Mouse (Mus musculus): Measurements from ENCODE around the gene Ociad1.
"Not testable (repeated sequence)": the region's sequence is repeated elsewhere in the genome, so short reads cannot be mapped to it uniquely, and the experiment has no call there.

Ociad1 gene

GRCm38 (mm10) chr5:73286603-73287002 is 6.0 kb upstream of the Ociad1 start:
- DNase-seq, result no peak

DNA sequence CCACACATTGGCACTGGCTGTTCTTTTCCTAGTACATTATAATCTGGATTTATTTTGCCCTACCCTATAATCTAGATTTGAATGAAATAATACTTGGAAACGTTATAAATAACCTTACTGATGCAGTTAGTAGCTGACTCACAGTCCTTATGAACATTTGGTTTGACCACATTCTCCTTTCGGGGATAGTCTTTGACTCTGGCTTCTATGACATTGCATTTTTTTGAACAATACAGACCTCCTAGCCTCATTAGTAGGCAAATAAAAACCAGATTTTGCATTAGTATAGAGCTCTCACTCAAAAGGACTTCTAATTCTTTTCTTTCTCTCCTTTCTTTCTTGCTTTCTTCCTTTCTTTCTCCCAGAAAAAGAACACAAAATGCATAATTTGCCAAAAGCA is 2.7 kb upstream of the Ociad1 start:
- no peak for DNase-seq

- DNase-seq, result no peak
Measured at GRCm38 (mm10) chr5:73293458-73293827, 859 bp downstream of the Ociad1 start.

DNA sequence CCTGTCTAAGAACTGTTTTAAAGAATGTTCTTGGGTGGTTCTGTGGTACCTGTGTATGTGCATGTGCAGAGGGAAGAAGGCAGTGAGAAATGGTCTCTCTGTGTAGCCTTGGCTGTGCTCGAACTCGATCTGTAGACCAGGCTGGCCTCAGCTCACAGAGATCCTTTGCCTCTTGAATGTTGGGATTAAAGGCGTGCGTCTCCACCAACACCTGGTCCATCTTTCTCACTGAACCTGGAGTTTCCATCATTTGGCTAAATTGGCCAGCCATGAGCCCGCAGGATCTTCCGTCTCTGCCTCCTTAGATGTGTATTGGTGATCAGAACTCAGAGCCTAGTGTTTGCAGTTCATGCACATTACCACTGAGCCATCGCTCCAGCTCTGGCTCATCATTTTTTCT is 2.4 kb downstream of the Ociad1 start:
- no peak for DNase-seq

- DNase-seq, result no peak
Measured at GRCm38 (mm10) chr5:73295916-73296315, 3.3 kb downstream of the Ociad1 start.

- DNase-seq, result no peak
Measured at GRCm38 (mm10) chr5:73301601-73302307, 9.2 kb downstream of the Ociad1 start.

DNA sequence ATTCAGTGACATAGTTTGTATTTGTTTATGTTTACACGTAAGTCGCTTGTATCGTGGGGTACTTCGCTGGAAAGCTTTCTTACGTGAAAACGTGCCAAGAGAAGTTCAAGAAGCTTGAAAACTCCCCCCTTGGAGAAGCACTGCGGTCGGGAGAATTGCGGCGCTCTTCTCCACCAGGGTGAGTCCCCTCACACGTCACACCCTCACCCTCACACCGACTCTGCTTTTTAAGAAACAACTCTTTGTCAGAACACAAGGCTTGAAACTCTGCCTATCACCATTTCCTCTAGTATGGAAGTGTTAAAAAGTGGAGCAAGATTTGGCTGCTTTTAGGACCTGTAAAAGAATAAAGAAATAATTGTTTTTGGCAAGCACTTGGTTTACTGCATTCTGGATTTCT is 11.9 kb downstream of the Ociad1 start:
- DNase-seq, result no peak

GRCm38 (mm10) chr5:73306486-73306885 is 13.9 kb downstream of the Ociad1 start:
- no peak for DNase-seq

DNA sequence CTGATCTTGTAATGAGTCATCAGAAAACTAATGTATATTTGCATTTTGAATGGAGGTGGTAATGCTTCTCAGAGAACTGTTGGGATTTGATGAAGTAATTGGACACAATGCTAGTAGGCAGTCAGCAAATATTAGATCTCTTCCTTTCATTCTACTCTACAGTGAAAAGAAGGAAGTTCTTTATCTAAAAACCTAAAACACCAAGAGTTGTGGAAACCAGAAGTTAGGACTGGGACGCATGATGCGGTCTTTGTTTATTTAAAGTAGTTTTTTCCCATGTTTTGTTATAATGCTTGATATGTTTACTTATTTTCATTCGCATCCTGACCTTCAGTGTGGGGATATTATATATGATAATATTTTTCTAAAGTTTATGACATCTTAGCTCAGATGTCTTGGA is 14.7 kb downstream of the Ociad1 start:
- no peak for DNase-seq

DNA sequence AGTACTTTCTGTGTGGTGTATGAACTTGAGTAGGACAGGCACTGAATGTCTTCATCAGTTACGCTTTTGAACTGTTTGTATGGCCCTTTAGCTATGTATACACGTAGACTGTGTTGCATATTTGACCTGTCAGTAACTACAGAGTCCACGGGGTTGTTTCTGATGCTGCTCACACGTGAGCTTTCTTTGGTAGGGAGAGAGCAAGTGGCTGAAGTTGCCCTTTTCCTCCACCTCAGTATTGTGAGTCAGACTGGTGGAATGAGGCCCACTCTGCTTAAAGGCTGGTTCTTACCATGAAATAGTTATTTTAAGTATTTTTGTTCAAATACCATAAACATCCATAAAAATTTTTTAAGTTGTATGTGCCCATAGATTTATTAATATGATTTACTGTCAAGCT is 16.9 kb downstream of the Ociad1 start:
- no peak for DNase-seq

DNA sequence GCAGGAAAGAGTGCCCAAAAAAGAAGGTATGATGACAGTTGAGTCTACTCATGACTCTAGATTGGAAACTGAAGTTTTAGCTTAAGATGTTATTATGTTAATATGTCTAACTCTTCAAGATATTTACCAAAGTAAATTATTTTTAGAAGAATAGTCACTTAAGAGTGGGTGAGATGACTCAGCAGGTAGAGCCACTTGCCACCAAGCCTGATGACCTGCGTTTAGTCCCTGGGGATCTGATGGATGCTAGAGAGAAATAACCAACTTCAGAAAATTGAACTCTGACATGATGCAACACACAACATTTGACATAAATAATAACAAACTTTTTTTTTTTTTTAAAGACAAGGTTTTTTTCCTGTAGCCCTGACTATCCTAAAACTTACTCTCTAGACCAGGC is 17.8 kb downstream of the Ociad1 start:
- DNase-seq, result no peak

DNA sequence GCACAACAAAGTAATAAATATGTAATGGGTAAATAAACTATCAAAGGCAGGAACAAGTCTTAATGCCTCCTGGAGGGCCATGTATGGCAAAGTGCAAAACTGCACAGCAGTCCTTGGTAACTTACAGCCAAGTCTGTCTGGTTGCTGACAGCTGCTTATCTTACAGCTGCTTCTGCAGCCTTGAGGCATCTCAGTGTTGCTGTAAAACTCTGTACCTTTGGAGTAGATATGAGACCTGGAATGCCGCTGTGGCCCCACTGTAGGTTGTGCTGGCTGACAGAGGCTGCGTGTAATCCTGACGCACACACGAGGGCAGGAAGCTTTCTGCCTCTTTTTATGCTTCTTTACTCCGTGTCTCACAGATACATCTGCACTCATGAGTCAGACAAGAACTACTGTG is 18.9 kb downstream of the Ociad1 start:
- DNase-seq, result no peak

DNA sequence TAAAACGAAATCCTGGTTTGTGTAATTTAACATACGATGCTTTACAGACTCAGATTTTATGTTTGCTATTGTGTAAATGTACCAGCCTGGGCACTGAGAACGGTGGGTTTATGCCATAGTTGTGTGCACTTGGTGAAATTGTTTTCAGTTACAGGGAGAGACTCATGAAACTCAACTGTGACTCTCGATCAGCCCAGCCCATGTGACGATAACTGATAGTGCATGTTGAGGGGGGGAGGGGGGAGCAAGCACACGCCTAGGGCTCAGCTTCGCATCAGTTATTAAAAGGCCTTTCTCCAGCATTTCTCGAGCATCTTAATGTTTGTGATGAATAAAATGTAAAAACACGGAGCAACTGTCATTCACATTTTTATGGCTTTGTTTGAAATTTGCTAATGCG is 21.0 kb downstream of the Ociad1 start:
- DNase-seq, result no peak

DNA sequence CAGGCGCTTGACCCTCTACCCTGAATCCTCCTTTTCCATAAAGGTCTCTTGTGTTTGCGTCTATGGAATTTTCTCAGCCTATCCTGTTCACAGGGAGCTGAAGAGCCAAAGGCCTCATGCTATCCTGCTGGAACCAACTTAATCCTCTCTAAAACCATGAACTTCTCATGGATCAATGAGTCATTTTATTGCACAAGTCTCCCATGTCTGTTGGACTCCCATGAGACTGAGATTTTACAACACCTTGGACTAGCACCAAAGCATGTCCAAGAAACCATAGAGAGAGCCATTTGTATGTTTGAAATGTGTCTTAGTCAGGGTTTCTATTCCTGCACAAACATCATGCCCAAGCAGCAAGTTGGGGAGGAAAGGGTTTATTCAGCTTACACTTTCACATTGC is 22.1 kb downstream of the Ociad1 start:
- no peak for DNase-seq

- DNase-seq, result no peak
Measured at GRCm38 (mm10) chr5:73319306-73319705, 26.7 kb downstream of the Ociad1 start.

- not testable (repeated sequence) for DNase-seq
Measured at GRCm38 (mm10) chr5:73322684-73323083, 30.1 kb downstream of the Ociad1 start.

DNA sequence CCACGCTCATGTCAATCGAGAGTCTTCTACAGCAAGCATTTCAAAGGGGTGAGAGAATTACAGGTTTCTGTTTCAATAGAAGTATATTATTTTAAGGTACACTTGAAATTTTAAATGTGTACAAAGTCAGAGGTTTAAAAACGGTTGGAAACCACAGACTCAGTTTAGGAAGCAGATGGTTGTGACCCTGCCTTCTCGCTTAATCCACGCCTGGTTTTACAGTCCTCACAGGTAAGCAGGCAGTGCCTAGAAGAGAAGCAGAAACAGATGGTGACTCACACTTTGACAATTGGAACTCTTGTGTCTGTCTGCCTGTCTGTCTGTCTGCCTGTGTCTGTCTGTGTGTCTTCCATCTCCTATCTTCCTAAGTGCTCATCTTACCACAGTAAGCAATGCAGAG is 31.0 kb downstream of the Ociad1 start:
- DNase-seq, result no peak

DNA sequence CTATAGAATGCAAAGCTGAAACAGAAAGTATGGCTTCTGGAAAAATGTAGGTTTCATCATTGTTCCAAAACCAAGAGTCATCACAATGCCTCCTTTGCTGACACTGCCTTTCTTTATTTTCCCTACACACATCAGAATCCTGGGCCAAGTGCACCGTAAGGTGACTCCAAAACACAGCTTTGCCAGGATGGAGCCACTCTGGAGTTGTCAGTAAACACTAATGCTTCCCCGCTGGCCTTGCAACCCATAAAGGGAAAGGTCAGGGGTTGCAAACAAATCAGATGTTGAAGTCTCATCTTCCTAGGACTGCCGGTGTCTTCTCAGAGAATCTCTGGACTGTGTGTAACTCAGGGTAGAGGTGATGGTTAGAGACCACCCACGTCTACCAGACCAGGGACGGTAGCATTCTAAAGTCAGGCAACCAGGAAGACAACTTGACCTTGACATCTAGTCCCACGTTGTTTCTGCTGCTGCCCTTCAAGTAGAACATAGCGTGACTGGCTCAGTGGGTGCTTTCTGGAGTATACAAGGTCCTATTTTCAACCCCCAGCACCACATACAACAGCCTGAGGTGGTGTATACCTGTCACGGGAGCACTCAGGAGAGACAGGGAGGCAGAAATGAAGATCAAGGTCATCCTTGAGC is 32.1 kb downstream of the Ociad1 start:
- no peak for DNase-seq

DNA sequence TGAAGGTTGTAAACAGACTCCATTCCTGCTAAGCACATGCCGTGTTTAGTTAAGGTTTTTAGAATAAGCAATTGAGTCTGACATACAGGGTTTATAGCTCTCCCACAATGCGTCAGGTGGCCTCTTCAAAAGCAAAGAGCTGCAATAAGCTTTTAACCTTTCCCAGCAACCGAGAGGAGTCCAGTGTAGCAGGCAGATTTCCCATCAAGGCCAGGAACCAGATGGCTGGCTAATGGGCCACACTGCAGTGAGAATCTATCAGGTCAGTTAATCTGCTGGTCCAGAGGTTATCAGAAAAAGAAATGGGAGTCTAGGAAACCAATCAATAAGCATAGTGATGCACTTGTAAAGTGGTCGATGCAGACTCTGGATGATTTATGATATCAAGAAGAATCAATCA is 38.4 kb downstream of the Ociad1 start:
- no peak for DNase-seq

DNA sequence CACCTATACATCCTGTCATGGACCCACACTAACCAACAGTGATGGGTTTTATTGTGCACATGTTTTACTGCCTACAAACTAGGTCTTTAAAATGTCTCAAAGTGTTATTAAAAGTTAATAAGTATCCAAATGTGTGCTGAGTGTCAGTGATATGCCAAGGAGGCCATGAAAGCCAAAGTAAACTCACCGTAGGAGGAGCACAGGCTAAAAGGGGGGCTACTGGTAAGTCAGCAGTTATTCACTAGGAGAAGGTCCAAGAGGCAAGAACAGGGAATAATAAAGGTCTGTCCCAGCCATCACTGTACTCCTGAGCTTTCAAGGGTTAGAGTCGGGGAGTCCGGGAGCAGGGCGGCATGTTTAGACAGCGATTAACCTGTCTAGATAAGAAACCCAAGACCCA is 43.9 kb downstream of the Ociad1 start:
- DNase-seq, result no peak

DNA sequence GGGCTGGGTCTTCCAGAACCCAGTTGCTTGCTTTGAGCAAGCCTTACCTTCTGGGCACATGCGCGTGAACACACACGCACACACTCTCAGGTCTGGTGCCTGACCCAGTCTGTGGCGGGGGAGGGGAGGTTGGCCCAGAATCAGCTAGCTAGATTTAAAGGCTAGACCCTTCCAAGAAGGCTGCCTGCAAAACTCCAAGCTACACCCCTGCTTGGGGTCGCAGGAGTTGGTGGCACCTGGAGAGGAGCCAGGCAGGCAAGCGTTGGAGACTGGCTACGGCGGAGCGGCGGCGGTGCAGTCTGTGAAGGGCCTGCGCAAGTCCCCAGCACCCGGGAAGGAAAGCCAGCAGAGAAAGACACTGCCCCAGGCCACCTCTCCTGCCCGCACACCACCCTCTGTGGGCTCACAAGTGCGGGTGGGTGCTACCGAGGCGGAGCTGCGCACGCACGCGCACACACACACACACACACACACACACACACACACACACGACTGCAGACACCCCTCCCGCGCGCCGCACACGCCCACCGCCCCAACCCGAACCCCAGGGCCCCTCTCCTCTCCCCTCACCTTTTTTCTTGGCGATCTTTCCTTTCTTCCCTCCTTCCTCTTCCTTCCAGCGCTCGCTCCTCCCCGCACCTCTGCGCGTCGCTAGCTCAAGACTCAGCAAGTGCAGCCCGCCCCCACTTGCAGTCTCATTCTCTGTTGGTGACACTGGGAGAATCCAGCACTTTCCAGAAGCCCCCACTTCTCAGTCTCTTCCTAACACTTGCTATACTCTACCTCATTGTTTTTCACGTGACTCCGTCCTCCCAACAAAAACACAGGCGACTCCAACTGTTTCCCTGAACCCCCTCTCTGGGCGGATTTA is 45.6 kb downstream of the Ociad1 start:
- DNase-seq, result peak; percentile 64

- DNase-seq, result peak; percentile 16
Measured at GRCm38 (mm10) chr5:73338832-73339163, 46.2 kb downstream of the Ociad1 start.

DNA sequence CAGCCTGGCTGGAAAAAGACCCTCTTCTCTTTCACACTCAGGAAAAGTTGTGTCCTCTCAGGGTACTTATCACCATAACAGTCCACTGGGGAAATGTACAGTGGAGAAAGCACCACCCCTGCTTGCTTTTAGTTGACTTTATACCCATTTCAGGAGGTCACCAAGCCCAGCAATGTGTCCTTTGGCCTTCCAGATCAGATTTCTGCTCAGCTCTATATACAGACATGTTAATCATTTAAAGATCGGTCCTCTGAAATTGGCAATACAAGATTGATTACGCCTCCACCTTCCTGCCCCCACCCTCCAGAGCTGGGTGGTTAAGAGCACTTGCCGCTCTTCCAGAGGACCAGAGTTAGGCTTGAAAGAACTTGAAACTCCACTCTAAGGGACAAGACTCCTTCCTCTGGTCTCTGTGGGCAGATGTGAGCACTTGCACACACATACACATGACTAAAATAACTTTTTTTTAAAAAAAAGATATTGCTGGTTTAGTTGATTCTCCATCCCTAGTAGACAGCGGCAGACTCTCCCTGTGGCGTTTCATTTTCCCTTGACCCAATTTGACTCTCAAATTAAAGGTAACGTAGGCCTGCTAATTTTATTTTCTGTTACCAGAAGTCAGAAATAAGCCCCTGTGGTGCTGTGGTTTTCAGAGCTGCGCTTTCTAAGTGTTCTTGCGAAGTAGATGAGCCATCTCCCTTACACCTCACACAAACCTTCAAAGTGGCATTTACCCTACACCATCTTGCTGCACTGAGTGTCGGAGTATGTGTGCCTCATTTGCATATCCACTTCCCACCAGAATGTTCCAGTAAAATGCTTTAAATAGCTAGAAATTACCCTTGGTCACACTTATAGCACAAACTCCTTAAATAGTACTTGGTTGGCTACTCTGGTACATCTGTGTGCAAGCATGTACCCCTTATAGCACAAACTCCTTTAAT is 47.5 kb downstream of the Ociad1 start:
- DNase-seq, result no peak

Data from right cerebral cortex, postnatal 4 days (tissue).